In the genomic region with DNA sequence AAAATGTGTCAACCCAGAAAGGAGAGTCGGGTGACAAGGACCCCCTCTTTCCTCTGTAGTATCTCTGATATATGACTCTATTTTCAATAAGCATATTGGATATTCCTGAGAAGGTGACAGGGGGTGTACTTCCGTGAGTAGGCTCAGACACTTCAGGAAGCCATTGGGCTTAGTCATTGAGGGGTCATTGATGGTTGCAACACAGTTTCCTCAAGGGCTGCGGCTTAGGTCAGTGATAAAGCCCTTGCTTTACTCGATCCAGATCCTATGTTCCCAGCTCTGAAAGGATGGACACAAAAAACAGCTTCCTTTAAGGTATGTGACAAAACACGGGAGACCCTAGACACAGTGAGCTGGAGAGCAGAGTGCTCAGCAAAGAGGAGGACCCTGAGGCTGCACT, we compare ENCODE assay signal across 36 mouse cellular contexts. TPM values are rescaled to one million over a fixed set of nuclear protein-coding genes. Genes with fewer than 3 reads are reported as not detected.
"Had no signal": no experiment of that assay in that cellular context is flagged by ENCODE, and none has a peak within 500 bp of the region (broad histone marks: within the 10 kb centered on the region; RNA-seq: fewer than 3 reads in every experiment).

No protein-coding gene starts in this region.

- H3K9ac ChIP-seq: heart, embryonic 12.5 days; hindbrain, embryonic 13.5 days; hindbrain, embryonic 15.5 days; limb, embryonic 12.5 days had no signal

- H3K36me3 ChIP-seq: heart, embryonic 10.5 days; heart, embryonic 12.5 days; hindbrain, embryonic 10.5 days; hindbrain, embryonic 13.5 days; hindbrain, embryonic 15.5 days; limb, embryonic 10.5 days; limb, embryonic 12.5 days had no signal

- H3K27ac ChIP-seq: heart, embryonic 10.5 days; hindbrain, embryonic 10.5 days; hindbrain, embryonic 13.5 days; hindbrain, embryonic 15.5 days; hindbrain, postnatal 0 days; left cerebral cortex, adult 2 months; limb, embryonic 10.5 days; limb, embryonic 12.5 days had no signal

- H3K9me3 ChIP-seq: heart, embryonic 10.5 days; heart, embryonic 12.5 days; hindbrain, embryonic 10.5 days; hindbrain, embryonic 13.5 days; hindbrain, embryonic 15.5 days; limb, embryonic 10.5 days; limb, embryonic 12.5 days had no signal

- ATAC-seq: hindbrain, postnatal 0 days; intestine, embryonic 16.5 days had no signal

- H3K27me3 ChIP-seq: heart, embryonic 12.5 days had no signal

- H3K4me2 ChIP-seq: heart, embryonic 12.5 days; hindbrain, embryonic 13.5 days; hindbrain, embryonic 15.5 days; limb, embryonic 12.5 days; liver, embryonic 11.5 days had no signal

- H3K4me3 ChIP-seq: heart, embryonic 10.5 days; heart, embryonic 12.5 days; hindbrain, embryonic 10.5 days; hindbrain, embryonic 13.5 days; hindbrain, embryonic 15.5 days; layer of hippocampus, adult 2 months; left cerebral cortex, adult 2 months; limb, embryonic 10.5 days; limb, embryonic 12.5 days had no signal

- DNase-seq: gastrocnemius, postnatal 14 days; gastrocnemius, postnatal 36 days; heart, adult 18-20 months; heart, postnatal 10 days; heart, postnatal 4 days; kidney, adult 11 months; kidney, adult 2 months; kidney, adult 9 months; kidney, postnatal 10 days; kidney, postnatal 25 days; kidney, postnatal 4 days; liver had no signal

RNA-seq across cellular contexts. Expression of gene Gm9945, which starts 23.8 kb away (rescaled TPM):
- total RNA-seq: gastrocnemius, adult 18-20 months; gastrocnemius, adult 8-10 months; gastrocnemius, postnatal 14 days; gastrocnemius, postnatal 36 days; heart, adult 18-20 months; heart, adult 8-10 months; heart, postnatal 10 days; heart, postnatal 25 days; heart, postnatal 4 days; hindbrain, postnatal 0 days had no signal
- polyA plus RNA-seq: gonadal fat pad, adult 2 months; heart, embryonic 10.5 days; heart, embryonic 12.5 days; heart, embryonic 14.5 days; heart, embryonic 16.5 days; hindbrain, embryonic 10.5 days; hindbrain, embryonic 13.5 days; intestine, embryonic 14.5 days; intestine, embryonic 16.5 days; kidney, adult 2 months; kidney, embryonic 16.5 days; limb, embryonic 10.5 days; limb, embryonic 12.5 days; limb, embryonic 14.5 days; liver, embryonic 11.5 days had no signal

RNA-seq across cellular contexts. Expression of gene Gm9837, which starts 33.5 kb away (rescaled TPM):
- total RNA-seq: gastrocnemius, adult 18-20 months; gastrocnemius, adult 8-10 months; gastrocnemius, postnatal 14 days; gastrocnemius, postnatal 36 days; heart, adult 18-20 months; heart, adult 8-10 months; heart, postnatal 10 days; heart, postnatal 25 days; heart, postnatal 4 days; hindbrain, postnatal 0 days; layer of hippocampus, postnatal 25 days; left cerebral cortex, postnatal 36 days had no signal
- polyA plus RNA-seq: gonadal fat pad, adult 2 months; heart, embryonic 10.5 days; heart, embryonic 12.5 days; heart, embryonic 14.5 days; heart, embryonic 16.5 days; hindbrain, embryonic 10.5 days; hindbrain, embryonic 13.5 days; hindbrain, embryonic 15.5 days; hindbrain, postnatal 0 days; intestine, embryonic 14.5 days; intestine, embryonic 16.5 days; kidney, adult 2 months; kidney, embryonic 16.5 days; limb, embryonic 10.5 days; limb, embryonic 12.5 days; limb, embryonic 14.5 days; liver, embryonic 11.5 days had no signal
